21 mouse cellular contexts compared by ENCODE assay signal in the genomic region with DNA sequence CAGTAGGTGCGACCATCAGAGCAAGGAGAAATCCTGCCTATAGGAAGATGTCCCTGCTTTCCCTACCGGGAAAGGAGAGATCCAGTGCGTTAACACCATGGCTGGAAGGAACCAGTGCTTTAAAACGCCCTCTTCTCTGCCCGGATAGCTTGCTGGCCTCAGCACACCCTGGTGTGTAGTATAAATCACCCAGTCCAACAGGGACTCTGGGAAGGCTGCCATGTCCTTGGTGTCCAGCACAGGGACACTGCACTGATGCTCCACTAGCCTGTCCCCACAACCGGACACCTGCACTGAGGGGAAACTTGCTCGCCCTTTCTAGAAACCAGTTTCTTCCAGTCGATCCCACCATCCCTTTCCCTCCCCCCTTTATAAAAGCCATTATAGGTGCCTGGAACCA. TPM values are rescaled to one million over a fixed set of nuclear protein-coding genes. Genes with fewer than 3 reads are reported as not detected.
DNase-seq lines count a peak whose midpoint lies in the region; ATAC-seq and TF ChIP-seq lines count a peak whose summit lies in the region.
"Had no signal": no experiment of that assay in that cellular context is flagged by ENCODE, and none has a peak within 500 bp of the region (broad histone marks: within the 10 kb centered on the region; RNA-seq: fewer than 3 reads in every experiment).

No protein-coding gene starts in this region.

- no peak overlapping the region for H3K4me3 ChIP-seq in heart, embryonic 11.5 days (ENCODE audit: low read depth, low read length)
- no peak overlapping the region for H3K4me3 ChIP-seq in stomach, embryonic 15.5 days (replicated peaks)
- H3K4me3 ChIP-seq in stomach, postnatal 0 days (ENCODE audit: low read depth, low read length), result no peak overlapping the region
- no peak overlapping the region for H3K4me3 ChIP-seq in intestine, postnatal 0 days (ENCODE audit: low read depth, low read length)
- H3K4me3 ChIP-seq: embryonic facial prominence, embryonic 10.5 days; forebrain, embryonic 15.5 days; limb, embryonic 12.5 days; liver, embryonic 13.5 days; midbrain, embryonic 12.5 days had no signal

- peaks cover 38% of the 10 kb centered on the region for H3K4me1 ChIP-seq in heart, embryonic 11.5 days (ENCODE audit: control insufficient read depth, insufficient read depth, low read length)
- H3K4me1 ChIP-seq in stomach, embryonic 15.5 days, result peaks cover 42% of the 10 kb centered on the region
- peaks cover 7% of the 10 kb centered on the region for H3K4me1 ChIP-seq in stomach, postnatal 0 days (replicated peaks; ENCODE audit: control insufficient read depth, insufficient read depth)
- H3K4me1 ChIP-seq in intestine, postnatal 0 days (replicated peaks; ENCODE audit: control insufficient read depth, insufficient read depth, low read length), result 0 out of 2 replicates have a peak, but pooled peaks cover 4% of the 10 kb centered on the region

- no peak for TF ChIP-seq CTCF in stomach, postnatal 0 days (IDR thresholded peaks at IDR 0.05; ENCODE audit: low read depth)
- TF ChIP-seq CTCF in intestine, postnatal 0 days (IDR thresholded peaks at IDR 0.05; ENCODE audit: low read depth), result no peak

- no peak overlapping the region for H3K9ac ChIP-seq in heart, embryonic 11.5 days (ENCODE audit: low read depth, low read length)
- H3K9ac ChIP-seq in stomach, embryonic 15.5 days, result no peak overlapping the region
- no peak overlapping the region for H3K9ac ChIP-seq in stomach, postnatal 0 days (ENCODE audit: low read length)
- no peak overlapping the region for H3K9ac ChIP-seq in intestine, postnatal 0 days (ENCODE audit: low read depth, low read length)
- H3K9ac ChIP-seq: forebrain, embryonic 15.5 days; hindbrain, embryonic 14.5 days; limb, embryonic 12.5 days; liver, embryonic 13.5 days; midbrain, embryonic 12.5 days had no signal

- peak; percentile 65 to 66 for DNase-seq in heart, adult 18-20 months
- DNase-seq in stomach, postnatal 0 days (ENCODE audit: low spot score), result no peak
- peak; percentile 57 for DNase-seq in gastrocnemius, postnatal 10 days
- DNase-seq in cerebellum, adult 8-10 months, result no peak
- no peak for DNase-seq in cerebellum, adult 9-10 months
- DNase-seq: cerebellum, adult 9-11 months; kidney, adult 8-10 months; kidney, postnatal 10 days; liver, embryonic 13.5 days; lung, adult 2 months; lung, postnatal 14 days; thymus, postnatal 36 days had no signal

- no peak for TF ChIP-seq EP300 in stomach, postnatal 0 days (optimal IDR thresholded peaks at IDR 0.05)

- 85% methylated on average over 8 of the region's 8 CpGs for WGBS in heart, embryonic 11.5 days (ENCODE audit: insufficient replicate concordance)
- 82% methylated on average over 8 of the region's 8 CpGs for WGBS in stomach, embryonic 15.5 days
- WGBS in stomach, postnatal 0 days, result 87% methylated on average over 8 of the region's 8 CpGs
- 86% methylated on average over 8 of the region's 8 CpGs for WGBS in intestine, postnatal 0 days

- H3K4me2 ChIP-seq in heart, embryonic 11.5 days, result no peak overlapping the region
- H3K4me2 ChIP-seq in stomach, embryonic 15.5 days, result no peak overlapping the region
- H3K4me2 ChIP-seq in stomach, postnatal 0 days (replicated peaks; ENCODE audit: low read depth), result no peak overlapping the region
- H3K4me2 ChIP-seq in intestine, postnatal 0 days (replicated peaks; ENCODE audit: low read depth), result no peak overlapping the region
- H3K4me2 ChIP-seq: forebrain, embryonic 15.5 days; hindbrain, embryonic 14.5 days; limb, embryonic 12.5 days; liver, embryonic 13.5 days; midbrain, embryonic 12.5 days had no signal

- H3K9me3 ChIP-seq in heart, embryonic 11.5 days (replicated peaks; ENCODE audit: control insufficient read depth, low read length), result 0 out of 2 replicates have a peak, but pooled peaks cover 2% of the 10 kb centered on the region
- H3K9me3 ChIP-seq in stomach, embryonic 15.5 days, result no peaks in the 10 kb centered on the region
- no peaks in the 10 kb centered on the region for H3K9me3 ChIP-seq in stomach, postnatal 0 days (ENCODE audit: control insufficient read depth, low read length)
- H3K9me3 ChIP-seq in intestine, postnatal 0 days (ENCODE audit: control insufficient read depth), result no peaks in the 10 kb centered on the region
- H3K9me3 ChIP-seq: embryonic facial prominence, embryonic 10.5 days; forebrain, embryonic 15.5 days; limb, embryonic 12.5 days; liver, embryonic 13.5 days; midbrain, embryonic 12.5 days had no signal

- H3K27ac ChIP-seq in heart, embryonic 11.5 days (ENCODE audit: low read depth, low read length), result no peak overlapping the region
- 0 out of 2 replicates have a peak overlapping the region, but pooled peaks have one; percentile 12 for H3K27ac ChIP-seq in stomach, embryonic 15.5 days
- H3K27ac ChIP-seq in stomach, postnatal 0 days (replicated peaks), result no peak overlapping the region
- H3K27ac ChIP-seq in intestine, postnatal 0 days (ENCODE audit: low read depth, low read length), result no peak overlapping the region
- H3K27ac ChIP-seq: embryonic facial prominence, embryonic 10.5 days; forebrain, embryonic 15.5 days; hindbrain, embryonic 14.5 days; limb, embryonic 12.5 days; midbrain, embryonic 12.5 days had no signal

- H3K36me3 ChIP-seq in heart, embryonic 11.5 days (ENCODE audit: control insufficient read depth, insufficient read depth, low read length), result no peaks in the 10 kb centered on the region
- H3K36me3 ChIP-seq in stomach, embryonic 15.5 days, result no peaks in the 10 kb centered on the region
- H3K36me3 ChIP-seq in stomach, postnatal 0 days (ENCODE audit: control insufficient read depth, insufficient read depth, low read length), result no peaks in the 10 kb centered on the region
- no peaks in the 10 kb centered on the region; the same call in 1 of the 2 replicates for H3K36me3 ChIP-seq in intestine, postnatal 0 days (ENCODE audit: control insufficient read depth, insufficient read depth)
- H3K36me3 ChIP-seq: forebrain, embryonic 15.5 days; limb, embryonic 12.5 days; liver, embryonic 13.5 days; midbrain, embryonic 12.5 days had no signal

- no peaks in the 10 kb centered on the region for H3K27me3 ChIP-seq in heart, embryonic 11.5 days (ENCODE audit: control insufficient read depth, insufficient read depth, low read length)
- no peaks in the 10 kb centered on the region for H3K27me3 ChIP-seq in stomach, embryonic 15.5 days (replicated peaks)
- H3K27me3 ChIP-seq in stomach, postnatal 0 days (ENCODE audit: control insufficient read depth, insufficient read depth, low read length), result no peaks in the 10 kb centered on the region
- no peaks in the 10 kb centered on the region for H3K27me3 ChIP-seq in intestine, postnatal 0 days (replicated peaks; ENCODE audit: control insufficient read depth, insufficient read depth, low read length)
- H3K27me3 ChIP-seq: forebrain, embryonic 15.5 days; liver, embryonic 13.5 days; midbrain, embryonic 12.5 days had no signal

- no peak for ATAC-seq in heart, embryonic 11.5 days (replicated peaks; ENCODE audit: insufficient number of reproducible peaks, low FRiP score, low TSS enrichment)
- ATAC-seq in stomach, embryonic 15.5 days (ENCODE audit: insufficient read depth, low FRiP score, low read depth), result no peak
- ATAC-seq in stomach, postnatal 0 days (ENCODE audit: low FRiP score, low TSS enrichment), result no peak
- ATAC-seq in intestine, postnatal 0 days, result no peak
- ATAC-seq: CD4-positive, CD25-positive, alpha-beta regulatory T cell, adult 4 months; forebrain, embryonic 15.5 days had no signal

RNA-seq across cellular contexts. Expression of a gene that starts 28.0 kb away (rescaled TPM):
- 10 to 100 TPM; 45.5 to 48.7 TPM for total RNA-seq in heart, adult 18-20 months (2021)
- 6.9 and 10.1 TPM in 2 replicates for polyA plus RNA-seq in heart, embryonic 11.5 days (2014; fragmentation: Nextera tagmentation; extraction: Ambion mirVana)
- 6.8 and 6.9 TPM in 2 replicates for polyA plus RNA-seq in stomach, embryonic 15.5 days (2015; fragmentation: Nextera tagmentation; extraction: Ambion mirVana)
- polyA plus RNA-seq in stomach, postnatal 0 days (2015; fragmentation: Nextera tagmentation; extraction: Ambion mirVana), result 3.7 and 4.3 TPM in 2 replicates
- total RNA-seq in gastrocnemius, postnatal 10 days (2021), result 10 to 100 TPM; 79.8 to 85.6 TPM
- 2.2 and 2.4 TPM in 2 replicates for polyA plus RNA-seq in intestine, postnatal 0 days (2015; fragmentation: Nextera tagmentation; extraction: Ambion mirVana)

Comparison
In these comparisons a context has a peak if more than half of its experiments do, and no peak if none do; other contexts are left out.
1. DNase-seq: peak in heart, adult 18-20 months (2 of 2) and gastrocnemius, postnatal 10 days (single experiment); none in stomach, postnatal 0 days (single experiment), cerebellum, adult 8-10 months (single experiment) and cerebellum, adult 9-10 months (single experiment).